Mouse (Mus musculus) embryo, embryonic 10 days (tissue): ENCODE measurements around the gene Mrps36.
A peak's percentile ranks its signal among the peaks of the same experiment; 100 is the strongest.
"Not testable (repeated sequence)": the region's sequence is repeated elsewhere in the genome, so short reads cannot be mapped to it uniquely, and the experiment has no call there.

ENCODE experiments used
- DNase-seq: peaks from one replicate; pipeline ENCODE4 v3.0.0-alpha.2; 2015; ENCODE audit warnings: low spot score

Gene Mrps36

DNA sequence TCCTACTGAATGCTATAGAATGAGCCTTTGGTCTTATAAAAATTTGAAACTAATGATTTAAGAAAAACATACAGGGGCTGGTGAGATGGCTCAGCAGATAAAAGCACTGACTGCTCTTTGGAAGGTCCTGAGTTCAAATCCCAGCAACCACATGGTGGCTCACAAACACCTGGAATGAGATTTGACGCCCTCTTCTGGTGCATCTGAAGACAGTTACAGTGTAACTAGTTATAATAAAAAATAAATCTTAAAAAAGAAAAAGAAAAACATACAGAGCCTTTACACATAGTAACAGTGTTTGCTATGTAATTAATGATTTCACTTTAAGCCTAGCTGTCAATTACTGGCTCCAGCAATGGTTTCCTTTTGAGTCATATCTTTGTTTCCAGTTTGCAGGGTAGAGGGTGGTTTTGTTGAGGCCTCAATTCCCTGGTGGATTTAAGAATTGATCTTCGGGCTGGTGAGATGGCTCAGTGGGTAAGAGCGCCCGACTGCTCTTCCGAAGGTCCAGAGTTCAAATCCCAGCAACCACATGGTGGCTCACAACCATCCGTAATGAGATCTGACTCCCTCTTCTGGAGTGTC, 12.9 kb downstream of the Mrps36 start:
- not testable (repeated sequence) for DNase-seq

DNA sequence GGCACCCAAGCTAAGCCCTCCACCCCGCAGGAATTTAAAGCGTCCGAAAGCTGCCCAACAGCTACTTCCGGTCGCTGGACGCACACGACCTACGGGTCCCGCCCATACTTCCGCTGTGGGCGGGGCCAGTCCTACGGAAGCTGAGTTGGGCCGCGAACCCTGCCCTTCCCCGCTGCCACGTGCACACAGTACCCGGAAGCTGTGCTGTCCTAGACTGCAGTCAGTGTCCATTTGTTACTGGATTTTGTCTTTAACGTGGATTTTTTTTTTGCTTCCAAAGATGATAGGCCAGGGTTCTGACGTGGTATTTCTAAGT, 13.6 kb downstream of the Mrps36 start, which contains the start of gene Cdk7:
Gene Cdk7 (minus strand): TSS at position 79 of the 316 bp plus-strand sequence.
- peak; percentile 97 for DNase-seq

DNA sequence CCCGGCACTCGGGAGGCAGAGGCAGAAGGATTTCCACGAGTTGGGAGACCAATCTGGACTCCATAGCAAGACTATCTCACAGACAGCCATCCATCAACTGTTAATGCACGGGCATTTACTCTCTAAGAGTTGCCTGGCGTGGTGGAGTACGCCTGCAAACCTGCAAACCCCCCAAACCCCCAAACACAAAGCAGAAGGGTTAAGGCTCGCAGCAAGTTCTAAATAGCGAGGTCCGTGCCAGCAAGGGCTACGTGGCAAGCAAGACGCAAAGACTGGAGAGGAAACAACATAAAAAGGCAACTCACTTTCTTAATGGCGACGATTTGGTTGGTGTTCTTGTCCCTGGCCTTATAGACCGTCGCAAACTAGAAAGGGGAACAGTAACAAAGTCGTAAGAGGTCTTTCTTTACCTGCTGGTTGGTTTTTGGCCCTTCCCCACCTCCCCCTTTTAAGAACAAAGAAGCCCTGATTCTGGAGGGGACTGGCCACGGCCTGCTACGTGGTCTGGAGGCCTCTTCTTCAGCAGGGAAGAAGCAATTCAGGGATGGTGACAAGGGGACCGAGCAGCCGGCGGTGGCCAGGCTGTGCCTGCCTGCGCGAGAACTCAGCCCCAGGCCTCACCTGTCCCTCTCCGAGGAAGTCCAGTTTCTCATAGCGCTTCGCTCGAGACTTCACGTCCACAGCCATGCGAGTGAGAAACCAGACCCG, 14.2 kb downstream of the Mrps36 start:
- DNase-seq: no peak

DNA sequence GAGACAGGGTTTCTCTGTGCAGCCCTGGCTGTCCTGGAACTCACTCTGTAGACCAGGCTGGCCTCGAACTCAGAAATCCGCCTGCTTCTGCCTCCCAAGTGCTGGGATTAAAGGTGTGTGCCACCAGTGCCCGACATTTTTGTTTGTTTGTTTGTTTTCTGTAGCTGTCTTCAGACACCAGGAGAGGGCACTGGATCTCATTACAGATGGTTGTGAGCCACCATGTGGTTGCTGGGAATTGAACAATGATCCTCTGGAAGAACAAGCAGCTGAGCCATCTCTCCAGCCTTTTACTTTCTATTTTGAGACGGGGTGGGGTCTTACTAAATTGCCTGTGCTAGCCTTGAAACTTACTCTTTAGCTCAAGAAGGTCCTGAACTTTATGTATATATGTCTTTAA, 15.9 kb downstream of the Mrps36 start:
- DNase-seq: not testable (repeated sequence)

DNA sequence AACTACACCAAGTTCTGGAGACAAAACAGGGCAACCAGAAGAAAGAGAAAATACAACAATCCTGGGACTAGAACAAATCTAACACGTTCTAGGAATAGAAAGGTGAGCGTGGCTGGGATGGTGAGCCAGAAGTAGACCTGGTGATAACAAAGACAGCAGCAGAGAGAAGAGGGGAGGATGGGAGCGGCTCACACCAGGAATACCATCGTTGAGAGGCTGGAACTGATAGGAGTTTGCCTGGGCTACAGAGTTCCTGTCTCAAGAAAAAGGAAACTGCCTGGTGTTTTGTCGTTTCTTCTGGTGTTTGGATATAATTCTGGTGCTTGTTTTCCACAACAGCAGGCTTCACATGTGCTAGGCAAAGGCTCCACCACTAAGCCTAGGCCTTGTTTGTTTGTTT, 16.4 kb downstream of the Mrps36 start:
- no peak for DNase-seq

DNA sequence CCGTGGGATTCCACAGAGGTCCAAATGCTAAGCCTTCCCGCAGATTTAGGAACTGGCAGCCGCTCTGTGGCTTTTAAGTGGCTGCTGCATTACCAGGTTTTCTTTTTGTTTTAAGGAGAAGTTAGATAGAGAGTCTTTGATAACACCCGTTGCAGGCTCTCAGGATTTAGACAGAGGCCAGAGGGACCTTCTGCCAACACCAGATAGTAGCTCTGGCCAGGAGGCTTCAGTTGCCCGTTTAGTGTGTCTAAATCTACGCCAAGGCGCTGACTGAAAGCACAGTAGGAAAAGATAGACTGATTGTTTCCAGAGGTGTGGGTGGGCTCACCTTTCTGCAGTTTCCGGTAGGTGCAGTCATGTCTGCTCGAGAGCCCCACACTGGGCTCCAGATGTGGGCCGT, 19.3 kb downstream of the Mrps36 start:
- no peak for DNase-seq

DNA sequence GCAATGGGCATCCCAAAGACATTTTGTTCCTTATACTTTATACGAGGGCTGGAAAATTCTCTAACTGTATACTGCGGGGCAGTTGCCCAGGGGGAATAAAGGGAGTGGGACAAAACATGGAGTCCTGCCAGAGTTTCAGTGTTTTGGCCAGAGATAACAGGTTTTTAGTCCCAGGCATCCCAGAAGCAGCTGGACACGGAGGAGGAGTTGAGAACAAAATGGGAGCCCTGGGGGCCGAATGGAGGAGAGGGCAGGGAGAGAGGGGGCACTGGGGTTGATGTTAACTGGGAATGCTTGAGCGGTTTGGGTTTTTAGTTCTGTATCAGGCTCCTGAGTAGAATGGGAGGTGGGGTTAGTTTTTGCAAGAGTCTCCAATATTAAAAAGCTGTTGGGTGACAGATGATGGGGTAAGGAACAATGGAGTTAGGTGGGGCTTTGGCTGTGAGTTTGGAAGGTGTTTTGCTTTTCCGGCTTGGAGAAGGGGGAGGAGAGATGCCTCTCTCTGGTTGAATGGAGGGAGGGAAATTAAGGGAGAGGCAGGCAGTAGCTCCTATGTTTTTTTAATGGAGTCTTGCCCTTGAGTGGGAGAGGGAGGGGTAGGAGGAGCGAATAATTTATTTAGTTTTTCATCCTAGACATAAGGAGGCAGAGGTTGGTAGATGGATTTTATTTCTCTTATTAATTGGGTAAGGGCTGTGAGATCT, 20.3 kb downstream of the Mrps36 start:
- DNase-seq: no peak

DNA sequence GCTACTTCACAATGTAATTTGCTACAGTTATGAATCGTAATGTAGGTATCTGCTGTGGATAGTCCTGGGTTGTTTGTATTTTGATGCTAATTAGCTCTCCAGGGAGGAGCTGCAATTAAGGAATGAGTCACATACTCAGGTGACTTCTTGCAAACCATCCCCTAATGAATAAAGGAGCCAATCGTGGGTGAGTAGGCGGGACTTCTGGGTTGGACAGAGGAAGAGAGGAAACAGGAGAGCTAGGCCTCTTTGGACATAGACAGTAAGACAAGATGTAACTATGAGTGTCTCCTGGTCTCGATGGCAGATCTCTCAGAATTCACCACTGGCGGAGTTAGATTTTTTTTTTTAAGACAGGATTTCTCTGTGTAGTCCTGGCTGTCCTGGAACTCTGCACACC, 22.8 kb downstream of the Mrps36 start:
- no peak for DNase-seq

DNA sequence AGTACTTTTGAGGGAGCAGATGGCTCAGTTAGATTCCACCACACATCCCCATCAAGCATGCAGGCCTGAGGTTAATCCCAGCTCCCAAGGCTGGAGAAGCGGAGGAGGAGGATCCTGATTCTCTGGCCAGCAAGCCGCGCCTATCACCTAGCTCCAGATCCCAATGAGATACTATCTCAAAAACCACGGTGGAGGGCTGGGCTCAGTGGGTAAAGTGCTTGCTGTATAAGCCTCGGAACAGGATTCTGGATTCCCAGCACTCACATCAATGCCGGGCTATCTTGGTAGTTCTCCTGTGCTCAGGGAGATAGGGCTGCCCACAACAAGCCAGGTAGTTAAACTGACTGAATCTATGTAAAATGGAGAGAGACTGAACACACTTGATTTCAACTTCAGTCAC, 29.0 kb downstream of the Mrps36 start:
- DNase-seq: no peak

DNA sequence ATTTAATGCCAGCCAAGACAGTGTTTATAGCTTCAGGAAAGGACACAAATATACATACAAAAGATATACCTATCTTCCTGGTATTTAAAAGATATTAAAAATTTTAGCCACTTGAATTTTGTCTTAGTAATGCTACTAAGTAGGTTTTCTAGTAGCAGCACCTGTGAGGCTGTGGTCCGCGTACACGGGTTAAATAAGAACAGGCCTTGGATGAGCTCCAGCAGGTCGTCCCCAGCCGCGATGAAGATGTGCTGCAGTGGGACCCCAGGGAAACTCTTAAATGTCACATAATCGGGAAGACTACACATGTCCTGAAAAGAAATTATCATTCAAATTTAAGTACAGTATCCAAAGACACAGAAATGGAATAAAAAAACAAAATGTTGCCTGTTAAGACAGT, 38.3 kb downstream of the Mrps36 start:
- no peak for DNase-seq

DNA sequence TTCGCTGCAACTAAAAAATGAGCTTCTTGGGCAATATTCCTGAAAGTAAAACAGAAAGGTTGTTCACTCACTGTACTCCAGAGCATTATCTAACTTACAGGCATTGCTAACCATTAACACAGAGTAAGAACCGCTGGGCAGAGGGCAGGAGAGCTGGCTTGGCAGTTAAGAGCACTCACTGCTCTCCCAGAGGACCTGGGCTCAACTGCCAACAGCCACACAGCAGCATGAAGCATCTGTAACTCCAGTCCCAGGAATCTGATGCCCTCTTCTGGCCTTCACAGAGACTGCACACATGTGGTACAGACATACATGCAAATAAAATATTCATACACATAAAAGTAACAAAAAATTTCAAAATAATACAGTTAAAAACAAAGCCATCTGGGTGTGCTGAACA, 41.0 kb downstream of the Mrps36 start:
- no peak for DNase-seq

DNA sequence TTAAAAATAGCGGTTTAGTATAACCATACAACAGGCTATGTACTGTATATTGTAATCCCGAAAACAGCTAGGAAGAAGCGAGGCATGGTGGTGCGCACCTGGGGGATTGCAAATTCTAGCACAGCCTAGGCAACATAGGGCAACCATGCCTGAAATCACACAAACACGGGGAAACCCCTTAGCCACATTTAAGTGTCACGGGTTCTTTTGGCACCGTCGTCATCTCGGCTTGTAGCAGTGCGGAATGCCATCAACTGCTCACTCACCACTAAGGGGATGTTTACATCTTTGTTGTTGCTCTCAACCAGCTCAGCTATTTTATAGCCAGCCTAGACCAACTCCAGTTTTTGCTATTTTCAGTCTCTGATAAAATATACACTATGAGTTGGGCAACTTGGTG, 45.6 kb downstream of the Mrps36 start:
- DNase-seq: no peak

DNA sequence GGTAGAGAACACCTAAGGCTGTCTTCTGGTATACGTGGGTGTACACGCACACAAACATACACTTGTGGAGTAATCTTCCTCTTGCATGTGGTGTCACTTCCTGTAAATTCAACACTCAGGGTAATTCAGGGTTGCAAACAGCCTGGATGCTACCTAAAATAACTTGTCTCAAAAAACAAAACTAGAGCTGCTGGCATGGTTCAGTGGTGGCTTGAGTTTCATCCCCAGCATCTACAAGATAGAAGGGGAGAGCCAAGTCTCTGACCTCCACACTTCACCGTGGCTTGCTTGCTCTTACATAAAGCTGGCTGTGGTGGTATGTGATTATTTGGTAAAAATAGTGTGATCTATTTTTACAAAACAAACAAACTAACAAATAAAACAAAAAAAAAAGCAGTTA, 46.9 kb downstream of the Mrps36 start:
- DNase-seq: no peak

DNA sequence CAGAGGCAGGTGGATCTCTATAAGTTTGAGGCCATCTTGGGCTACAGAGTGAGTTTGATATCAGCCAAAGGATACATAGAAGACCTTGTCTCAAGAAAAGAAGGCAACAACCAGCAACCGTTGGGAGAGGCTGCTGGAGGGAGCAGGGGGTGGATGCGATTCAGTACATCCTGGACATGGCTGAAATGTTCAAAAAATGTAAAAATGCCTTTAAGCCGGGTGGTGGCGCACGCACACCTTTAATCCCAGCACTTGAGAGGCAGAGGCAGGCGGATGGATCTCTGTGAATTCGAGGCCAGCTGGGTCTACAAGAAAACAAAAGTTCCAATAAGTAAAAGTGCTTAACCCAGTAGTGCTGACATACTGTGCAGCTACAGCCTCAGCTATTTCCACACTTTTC, 56.9 kb downstream of the Mrps36 start:
- DNase-seq: no peak
